Mouse (Mus musculus) heart, postnatal 14 days (tissue): Measurements from ENCODE around the gene Gm28778. TPM values are rescaled to one million over a fixed set of nuclear protein-coding genes. Genes with fewer than 3 reads are reported as not detected.

Source experiments
- total RNA-seq, 2 experiments: library from RNA; stranded (reverse); gene quantifications; 2 replicates each; pipeline ENCODE4 v1.2.3; 2021

The Gm28778 gene
- total RNA-seq, 2 experiments from 2014 or later = 0.37 to 1.1 TPM

Other genes starting within 250 kb of the Gm28778 start
- under 1 TPM; 0.26 to 0.39 TPM for gene Mstn, start 235.5 kb upstream of the Gm28778 start, total RNA-seq
- gene 1700019A02Rik, start 109.5 kb upstream of the Gm28778 start, total RNA-seq = not detected
- gene Pms1, start 93 bp upstream of the Gm28778 start, total RNA-seq = 1 to 10 TPM; 7.4 to 7.6 TPM
- gene Ormdl1, start within 50 bp of the Gm28778 start, total RNA-seq = 1 to 10 TPM; 6.9 to 7.1 TPM
- gene Osgepl1, start 16.5 kb downstream of the Gm28778 start, total RNA-seq = 10 to 100 TPM; 46.4 to 49.5 TPM
- gene Asdurf, start 55.5 kb downstream of the Gm28778 start, total RNA-seq = 1 to 10 TPM; 2.3 to 4.3 TPM
- under 1 TPM in 1 of 2 experiments, not detected in 1; 0.07 TPM for gene Gm28551, start 55.6 kb downstream of the Gm28778 start, total RNA-seq
- 10 to 100 TPM; 42.2 to 45.6 TPM for gene Asnsd1, start 55.6 kb downstream of the Gm28778 start, total RNA-seq